Mouse (Mus musculus): Measurements from ENCODE around the gene Hlx.

Gene Hlx

GRCm38 (mm10) chr1:184732556-184733049 is at the start of gene Hlx:
Gene Hlx, minus strand, starts transcription at chr1:184732619.
- peak in 1 of 2 experiments; percentile 35 for DNase-seq (ENCODE audit: low read depth in 1 of 2, low spot score in 2 of 2)

GRCm38 (mm10) chr1:184782161-184782513 is 49.7 kb upstream of the Hlx start:
- DNase-seq (ENCODE audit: low read depth in 1 of 2, low spot score in 2 of 2): no peak

GRCm38 (mm10) chr1:184781286-184782160 is 49.1 kb upstream of the Hlx start:
- DNase-seq (ENCODE audit: low read depth in 1 of 2, low spot score in 2 of 2): no peak

- no peak for DNase-seq (ENCODE audit: low read depth in 1 of 2, low spot score in 2 of 2)
Measured at GRCm38 (mm10) chr1:184778157-184778556, 45.7 kb upstream of the Hlx start.

- DNase-seq (ENCODE audit: low read depth in 1 of 2, low spot score in 2 of 2): no peak
Measured at GRCm38 (mm10) chr1:184777061-184777795, 44.8 kb upstream of the Hlx start.

- no peak for DNase-seq (ENCODE audit: low read depth in 1 of 2, low spot score in 2 of 2)
Measured at GRCm38 (mm10) chr1:184775289-184775688, 42.9 kb upstream of the Hlx start.

GRCm38 (mm10) chr1:184771891-184772249 is 39.5 kb upstream of the Hlx start:
- no peak for DNase-seq (ENCODE audit: low read depth in 1 of 2, low spot score in 2 of 2)

- DNase-seq (ENCODE audit: low read depth in 1 of 2, low spot score in 2 of 2): peak in 1 of 2 experiments; percentile 36
Measured at GRCm38 (mm10) chr1:184771202-184771890, 38.9 kb upstream of the Hlx start.

- DNase-seq (ENCODE audit: low read depth in 1 of 2, low spot score in 2 of 2): no peak
Measured at GRCm38 (mm10) chr1:184763866-184764265, 31.4 kb upstream of the Hlx start.

- DNase-seq (ENCODE audit: low read depth in 1 of 2, low spot score in 2 of 2): no peak
Measured at GRCm38 (mm10) chr1:184762941-184763340, 30.5 kb upstream of the Hlx start.

- no peak for DNase-seq (ENCODE audit: low read depth in 1 of 2, low spot score in 2 of 2)
Measured at GRCm38 (mm10) chr1:184761988-184762387, 29.6 kb upstream of the Hlx start.

- DNase-seq (ENCODE audit: low read depth in 1 of 2, low spot score in 2 of 2): no peak
Measured at GRCm38 (mm10) chr1:184752671-184753070, 20.3 kb upstream of the Hlx start.

- no peak for DNase-seq (ENCODE audit: low read depth in 1 of 2, low spot score in 2 of 2)
Measured at GRCm38 (mm10) chr1:184750114-184750664, 17.8 kb upstream of the Hlx start.

- no peak for DNase-seq (ENCODE audit: low read depth in 1 of 2, low spot score in 2 of 2)
Measured at GRCm38 (mm10) chr1:184748692-184749152, 16.3 kb upstream of the Hlx start.

GRCm38 (mm10) chr1:184737876-184738479 is 5.6 kb upstream of the Hlx start:
- peak in 1 of 2 experiments; percentile 57 for DNase-seq (ENCODE audit: low read depth in 1 of 2, low spot score in 2 of 2)

- no peak for DNase-seq (ENCODE audit: low read depth in 1 of 2, low spot score in 2 of 2)
Measured at GRCm38 (mm10) chr1:184737228-184737627, 4.8 kb upstream of the Hlx start.

GRCm38 (mm10) chr1:184736260-184736659 is 3.8 kb upstream of the Hlx start:
- no peak for DNase-seq (ENCODE audit: low read depth in 1 of 2, low spot score in 2 of 2)

GRCm38 (mm10) chr1:184734991-184735920 is 2.8 kb upstream of the Hlx start:
- DNase-seq (ENCODE audit: low read depth in 1 of 2, low spot score in 2 of 2): no peak

- no peak for DNase-seq (ENCODE audit: low read depth in 1 of 2, low spot score in 2 of 2)
Measured at GRCm38 (mm10) chr1:184734067-184734830, 1.8 kb upstream of the Hlx start.

Data from monocyte, adult 2 months (primary cell).